16 mouse cellular contexts compared by ENCODE assay signal in genomic region chr10:41315866-41316265, GRCm38 (mm10). TPM values are rescaled to one million over a fixed set of nuclear protein-coding genes. Genes with fewer than 3 reads are reported as not detected.
"Had no signal": no experiment of that assay in that cellular context is flagged by ENCODE, and none has a peak within 500 bp of the region (broad histone marks: within the 10 kb centered on the region; RNA-seq: fewer than 3 reads in every experiment).

No protein-coding gene starts in this region.

- H3K36me3 ChIP-seq: limb, embryonic 12.5 days; liver, embryonic 13.5 days; lung, embryonic 15.5 days; midbrain, embryonic 12.5 days; neural tube, embryonic 13.5 days had no signal

- H3K27ac ChIP-seq: limb, embryonic 12.5 days; liver, embryonic 13.5 days; lung, embryonic 15.5 days; midbrain, embryonic 12.5 days; neural tube, embryonic 13.5 days had no signal

- H3K4me3 ChIP-seq: limb, embryonic 12.5 days; liver, embryonic 13.5 days; lung, embryonic 15.5 days; midbrain, embryonic 12.5 days; neural tube, embryonic 13.5 days had no signal

- H3K9ac ChIP-seq: limb, embryonic 12.5 days; liver, embryonic 13.5 days; liver, postnatal 0 days; lung, embryonic 15.5 days; midbrain, embryonic 12.5 days; neural tube, embryonic 13.5 days had no signal

- H3K4me1 ChIP-seq: limb, embryonic 12.5 days; liver, embryonic 13.5 days; lung, embryonic 15.5 days; midbrain, embryonic 12.5 days; neural tube, embryonic 13.5 days had no signal

- DNase-seq: kidney, adult 18-20 months; kidney, postnatal 10 days; kidney, postnatal 4 days; liver; liver, embryonic 13.5 days; liver, postnatal 0 days; right cerebral cortex, postnatal 14 days; thymus, postnatal 4 days had no signal

- H3K27me3 ChIP-seq: limb, embryonic 12.5 days; liver, embryonic 13.5 days; lung, embryonic 15.5 days; midbrain, embryonic 12.5 days; neural tube, embryonic 13.5 days had no signal

RNA-seq across cellular contexts. Expression of gene Ak9, which starts 12.1 kb away (rescaled TPM):
- total RNA-seq: megakaryocyte-erythroid progenitor cell, adult 5-6 weeks had no signal
- polyA plus RNA-seq: kidney, embryonic 14.5 days; liver, embryonic 13.5 days; liver, postnatal 0 days; midbrain, embryonic 12.5 days; spleen, adult 2 months; stomach, embryonic 16.5 days had no signal
